Mouse (Mus musculus) skeletal muscle tissue, adult 2 months (tissue): ENCODE data around the gene Ttc28.
A peak's percentile ranks its signal among the peaks of the same experiment; 100 is the strongest.

Experiments
- DNase-seq: peaks from one replicate; pipeline ENCODE4 v3.0.0-alpha.2; 2012; ENCODE audit warnings: low read depth, low spot score

Gene Ttc28

DNA sequence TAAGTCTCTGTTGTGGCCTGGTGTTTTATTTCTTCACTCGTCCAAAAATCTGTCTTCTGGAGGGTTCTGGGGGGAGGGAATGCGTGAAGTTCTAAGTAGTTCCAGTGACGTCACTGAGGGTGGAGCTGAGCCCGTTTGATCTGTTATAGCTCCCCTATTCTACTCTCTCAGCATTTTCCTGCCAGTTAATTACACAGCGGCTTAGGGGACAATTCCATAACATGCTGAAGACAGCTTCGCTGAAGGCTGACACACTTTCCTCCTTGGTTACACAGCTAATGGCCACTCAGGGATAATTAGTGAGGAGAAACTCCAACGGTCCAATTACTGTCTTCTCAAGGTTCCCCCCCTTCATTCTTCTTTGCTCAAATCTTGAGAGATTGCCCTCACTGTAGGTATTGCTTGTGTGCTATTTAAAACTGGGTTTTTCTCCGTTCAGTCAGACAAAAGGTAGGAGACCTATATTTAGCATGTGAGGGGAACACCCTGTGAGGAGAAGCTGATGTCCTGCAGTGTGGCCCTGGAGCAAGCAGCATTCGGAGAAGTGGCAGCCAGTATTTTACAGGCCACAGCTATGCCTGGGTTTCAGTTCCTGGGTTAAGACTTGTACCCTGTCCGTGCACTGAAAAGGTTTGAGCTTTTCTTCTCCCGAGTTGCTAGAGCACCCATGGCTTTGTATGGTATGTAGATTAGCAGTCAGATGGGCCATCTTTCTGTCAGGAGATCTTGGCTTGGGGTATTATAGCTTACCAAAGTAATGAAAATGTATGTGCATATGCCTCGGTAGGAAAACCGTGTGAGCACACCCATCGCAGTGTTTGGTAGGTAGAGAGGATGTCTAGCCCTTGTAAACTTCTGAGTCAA lies 126.9 kb downstream of the Ttc28 start:
- no peak for DNase-seq

DNA sequence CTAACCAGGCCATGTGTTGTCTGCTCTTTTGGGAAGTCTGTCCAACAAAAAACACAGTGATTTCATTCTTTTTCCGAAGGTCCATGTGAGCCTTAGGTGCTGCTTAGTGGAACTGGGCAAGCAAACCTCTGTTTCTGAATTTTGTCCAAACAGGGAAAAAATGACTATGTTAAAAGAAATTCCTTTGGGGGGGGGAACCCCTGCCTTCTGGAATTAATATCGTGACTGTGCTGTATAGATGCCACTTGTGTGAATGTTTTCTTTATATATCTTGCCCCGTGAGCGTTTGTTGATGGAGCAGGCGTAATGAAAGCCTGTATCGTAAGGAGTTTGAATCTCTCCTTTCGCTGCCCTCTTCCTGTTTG lies 127.5 kb downstream of the Ttc28 start:
- no peak for DNase-seq

DNA sequence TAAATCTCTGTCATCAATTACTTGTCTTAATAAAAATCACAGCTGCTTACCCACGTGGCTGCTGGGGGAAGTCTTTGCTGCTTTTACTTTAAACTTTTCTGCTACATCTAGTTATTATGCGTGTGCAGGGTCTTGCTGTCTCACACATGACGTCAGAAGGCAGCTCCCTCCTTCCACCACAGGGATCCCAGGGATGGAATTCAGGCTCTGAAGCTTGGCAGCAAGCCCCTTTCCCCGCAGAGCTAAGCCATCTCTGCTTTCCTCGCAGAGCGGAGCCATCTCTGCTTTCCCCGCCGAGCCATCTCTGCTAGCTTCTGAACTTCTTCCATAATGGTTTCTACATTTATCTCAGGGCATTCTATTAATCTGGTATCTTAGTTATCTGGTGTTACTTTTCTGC lies 128.3 kb downstream of the Ttc28 start:
- DNase-seq, result no peak

DNA sequence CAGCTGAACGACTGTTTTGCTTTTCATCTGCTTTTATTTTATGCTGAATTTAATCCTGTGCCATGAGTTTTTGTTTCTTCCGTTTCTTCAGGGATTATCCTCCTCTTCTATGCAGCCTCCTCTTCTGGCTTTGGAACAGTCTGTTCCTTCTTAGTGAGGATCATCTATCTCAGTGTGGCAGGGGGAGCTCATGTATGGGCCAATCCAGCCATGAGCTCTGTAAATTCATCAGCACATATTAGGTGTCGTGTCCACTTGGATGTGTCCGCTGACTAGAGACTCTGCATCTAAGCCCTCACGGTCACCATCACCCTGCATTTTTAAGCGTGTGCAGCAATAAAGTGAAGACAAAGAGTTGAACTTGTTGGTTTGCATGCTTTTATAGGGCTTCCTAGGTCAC lies 128.8 kb downstream of the Ttc28 start:
- DNase-seq, result peak; percentile 71

DNA sequence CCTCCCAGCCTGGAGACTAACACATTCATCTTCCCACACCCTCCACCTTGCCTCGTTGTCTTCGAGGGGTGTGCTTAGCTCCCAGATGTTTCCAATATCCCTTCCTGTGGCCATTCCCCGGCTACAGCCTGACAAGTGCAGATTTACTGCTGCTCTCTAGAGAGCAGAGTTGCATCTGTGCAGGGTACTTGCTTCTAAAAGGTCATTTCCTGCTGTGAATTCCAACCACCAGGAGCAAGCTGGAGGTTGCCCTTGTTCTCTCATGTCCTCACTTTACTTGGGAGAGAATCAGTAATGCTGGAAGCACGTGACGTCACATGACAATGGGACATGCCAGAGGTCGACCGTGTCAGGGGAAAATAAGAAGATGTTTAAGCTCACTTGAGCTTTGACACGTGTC lies 131.7 kb downstream of the Ttc28 start:
- DNase-seq, result peak; percentile 46

DNA sequence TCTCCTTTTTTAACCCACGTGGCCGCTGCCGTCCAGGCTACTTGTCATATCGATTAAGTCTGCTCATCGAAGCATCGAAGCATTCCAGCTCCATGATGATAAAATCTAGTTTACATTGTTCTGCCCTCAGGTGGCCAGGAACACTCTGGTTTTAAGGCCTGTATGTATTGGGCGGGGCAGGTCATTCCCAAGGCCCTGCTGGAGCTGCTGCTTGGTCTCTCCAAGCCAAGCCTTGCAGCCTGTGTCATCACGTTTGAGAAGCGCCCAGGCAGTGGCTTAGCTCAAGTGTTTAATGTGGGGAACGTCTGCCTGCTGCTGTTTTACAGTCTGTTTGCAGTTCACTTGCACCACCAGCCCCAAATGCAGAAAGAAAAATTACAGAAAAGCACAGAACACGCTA lies 132.5 kb downstream of the Ttc28 start:
- peak; percentile 29 for DNase-seq

DNA sequence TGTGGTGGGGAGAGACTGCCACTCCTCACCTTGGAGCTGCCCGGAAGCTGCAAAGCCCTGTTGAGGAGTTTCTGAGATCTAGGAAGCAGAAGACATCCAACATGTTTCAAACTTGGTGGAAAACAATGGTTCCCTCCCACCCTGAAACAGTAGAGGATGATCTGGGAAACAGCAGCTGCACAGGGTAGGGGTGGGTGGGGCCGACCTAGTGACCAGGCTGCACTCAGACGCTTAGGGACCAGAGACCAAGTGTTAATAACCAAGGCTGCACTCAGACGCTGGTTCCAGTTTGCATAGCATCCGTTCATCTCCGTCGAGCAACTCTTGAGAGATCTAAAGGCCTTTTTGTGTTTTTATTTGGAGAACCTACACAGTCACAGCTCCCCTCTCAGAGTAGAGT lies 133.0 kb downstream of the Ttc28 start:
- no peak for DNase-seq

DNA sequence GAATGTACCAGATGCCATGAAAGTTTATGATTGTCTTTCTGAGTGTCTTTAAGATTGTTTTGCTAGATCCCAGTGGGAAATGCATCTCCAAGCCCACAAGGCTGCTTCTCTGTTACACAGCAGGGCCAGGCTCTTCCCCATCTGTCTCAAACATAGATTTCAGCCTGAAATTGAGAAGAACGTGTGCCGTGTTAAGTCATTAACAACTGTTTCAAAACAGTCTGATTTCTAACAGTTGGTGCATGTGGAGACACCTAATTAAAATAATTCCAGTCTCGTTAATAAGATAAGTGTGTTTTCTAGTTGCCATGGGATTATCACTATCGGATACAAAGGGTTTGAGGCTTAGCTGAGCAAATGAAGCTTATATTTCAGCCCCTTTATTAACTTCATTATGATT lies 135.4 kb downstream of the Ttc28 start:
- DNase-seq, result no peak

DNA sequence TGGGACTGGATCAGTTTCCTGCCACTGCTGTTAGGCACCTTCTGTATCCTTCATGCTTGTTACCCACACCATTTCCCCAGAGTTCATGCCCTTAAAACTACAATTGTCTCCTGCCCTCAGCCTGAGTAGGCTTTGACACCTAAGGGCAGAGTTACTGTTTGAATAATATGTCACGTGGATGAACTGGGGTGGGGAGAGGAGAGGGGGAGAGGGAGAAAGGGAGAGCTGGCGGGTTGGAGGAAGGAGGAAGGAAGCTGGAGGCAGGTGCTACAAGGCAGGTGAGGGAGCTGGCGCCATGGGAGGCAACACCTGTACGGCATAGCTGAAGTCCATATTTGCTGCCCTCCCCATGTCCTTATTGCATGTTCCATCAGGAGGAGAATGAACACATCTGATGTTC lies 137.7 kb downstream of the Ttc28 start:
- DNase-seq, result no peak

DNA sequence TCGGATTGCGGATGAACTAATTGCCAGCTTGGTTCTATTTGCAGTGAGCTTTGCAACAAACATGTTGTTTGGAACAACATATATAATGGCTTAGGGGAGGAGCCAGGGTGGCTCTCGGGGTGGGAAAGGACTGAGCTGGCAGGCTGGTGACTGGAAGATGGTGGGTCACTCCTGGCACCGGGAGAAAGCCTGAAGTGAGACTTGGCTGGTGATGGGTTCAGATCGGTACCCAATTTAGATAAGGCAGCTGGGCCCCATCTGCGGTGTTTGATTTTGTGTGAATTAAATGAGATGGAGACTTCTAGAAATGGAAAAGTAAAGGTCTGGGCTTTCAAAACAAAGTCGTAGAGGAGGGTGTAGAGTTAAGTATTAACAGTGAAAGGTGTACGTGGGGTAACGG lies 142.7 kb downstream of the Ttc28 start:
- DNase-seq, result no peak

DNA sequence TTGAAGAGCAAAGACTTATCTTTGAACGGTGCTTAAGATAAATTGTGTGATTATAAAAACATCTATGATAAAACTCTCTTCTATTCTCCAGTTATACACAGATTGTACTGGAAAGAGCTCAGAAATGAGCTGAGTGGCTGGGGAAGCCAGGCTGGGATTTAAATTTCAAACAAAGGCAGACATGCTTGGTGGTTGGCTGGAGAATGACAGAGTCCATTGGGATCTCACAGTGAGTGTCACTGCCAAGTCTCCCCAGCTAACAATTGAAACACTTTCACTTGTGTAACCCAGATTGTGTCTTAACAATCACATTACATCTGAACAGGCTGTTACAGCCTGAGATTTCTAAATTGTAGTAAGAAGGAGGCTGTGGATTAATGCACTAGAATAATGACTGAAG lies 143.3 kb downstream of the Ttc28 start:
- DNase-seq, result no peak

DNA sequence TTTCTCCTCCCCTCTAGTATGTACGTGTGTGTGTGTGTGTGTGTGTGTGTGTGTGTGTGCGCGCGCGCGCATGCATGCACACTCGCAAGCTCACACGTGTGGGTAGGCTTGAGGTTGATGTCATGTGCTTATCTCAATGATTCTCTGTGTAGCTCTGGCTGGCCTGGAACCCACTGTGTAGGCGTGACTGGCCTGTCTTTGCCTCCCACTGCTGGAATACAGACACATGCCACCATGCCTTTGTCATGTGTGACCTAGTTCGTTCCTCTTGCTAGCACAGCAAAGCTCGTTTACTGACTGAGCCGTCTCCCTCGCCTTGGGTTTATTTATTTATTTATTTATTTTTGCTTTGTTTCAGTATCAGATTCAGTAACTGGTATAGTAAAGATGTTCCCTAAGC lies 145.0 kb downstream of the Ttc28 start:
- DNase-seq, result no peak

DNA sequence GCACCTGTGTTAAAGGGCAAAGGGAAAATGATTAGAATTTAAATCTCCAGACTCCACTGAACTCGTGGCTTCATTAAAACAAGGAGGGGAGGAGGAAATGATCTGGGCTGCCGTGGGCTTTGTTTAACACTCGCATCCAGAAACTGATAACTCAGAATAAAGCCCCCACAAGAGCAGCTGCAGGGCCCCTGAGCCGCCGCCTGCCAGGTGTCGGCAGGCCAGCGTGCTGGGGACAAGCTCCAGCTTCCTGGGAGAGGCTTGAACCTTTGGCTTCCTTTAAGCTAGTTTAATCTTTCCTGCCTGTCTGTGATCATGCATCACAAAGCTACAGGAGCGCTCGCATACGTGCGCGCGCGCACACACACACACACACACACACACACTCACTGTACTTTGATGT lies 145.9 kb downstream of the Ttc28 start:
- no peak for DNase-seq

DNA sequence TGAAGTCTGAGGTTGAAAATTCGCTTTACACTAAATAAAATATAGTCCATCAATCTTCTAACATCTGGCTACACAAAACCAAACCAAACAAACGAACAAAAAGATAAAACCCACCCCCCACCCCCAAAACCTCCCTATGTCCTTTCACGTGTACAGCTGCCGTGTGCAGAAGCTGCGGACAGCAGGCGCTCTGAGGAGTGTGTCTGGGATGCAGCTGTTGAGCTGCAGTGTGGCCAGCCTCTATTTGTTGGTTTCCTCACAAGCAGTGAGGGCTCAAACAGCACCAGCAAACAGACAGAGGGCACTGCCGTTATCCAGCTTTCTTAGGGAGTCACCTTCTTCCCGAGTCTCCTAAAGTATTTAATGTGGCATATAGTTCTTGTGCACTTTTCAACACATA lies 146.6 kb downstream of the Ttc28 start:
- DNase-seq, result no peak

DNA sequence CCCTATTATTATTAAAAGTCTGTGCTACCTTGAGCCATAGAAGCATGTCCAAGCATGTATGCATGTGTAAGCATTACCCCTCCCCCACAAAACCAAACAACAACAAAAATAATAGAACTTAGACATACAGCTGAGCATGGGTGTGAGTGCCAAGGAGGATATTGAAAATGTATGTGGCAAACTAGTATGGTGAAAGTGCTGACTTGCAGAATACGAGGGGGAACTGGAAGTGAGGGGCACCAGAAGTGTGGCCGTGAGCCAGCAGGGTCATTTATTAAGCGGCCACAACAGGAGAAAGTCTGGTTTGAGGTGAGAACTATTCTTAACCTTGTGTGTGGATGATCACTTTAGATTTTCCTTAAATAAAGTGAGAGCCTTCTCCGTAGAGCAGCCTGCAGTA lies 148.7 kb downstream of the Ttc28 start:
- no peak for DNase-seq

DNA sequence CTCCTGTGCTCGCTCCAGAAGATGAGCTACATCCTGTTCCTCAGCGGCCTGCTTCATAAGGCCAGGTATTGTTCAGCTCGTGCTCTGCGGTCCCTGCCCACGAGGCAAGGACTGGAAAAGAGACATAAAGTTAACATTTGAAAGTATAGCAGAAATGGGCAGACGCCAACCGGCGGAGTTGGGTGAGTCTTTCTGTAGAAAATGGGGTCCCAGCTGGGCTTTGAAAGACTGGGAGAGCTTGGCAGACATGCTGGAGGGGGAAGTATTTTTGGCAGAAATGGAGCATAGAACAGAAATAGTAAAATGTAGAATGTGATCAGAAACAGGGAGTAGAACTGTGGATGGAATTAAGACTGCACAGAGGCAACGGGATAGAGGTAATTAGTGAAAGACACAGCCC lies 149.3 kb downstream of the Ttc28 start:
- DNase-seq, result no peak

DNA sequence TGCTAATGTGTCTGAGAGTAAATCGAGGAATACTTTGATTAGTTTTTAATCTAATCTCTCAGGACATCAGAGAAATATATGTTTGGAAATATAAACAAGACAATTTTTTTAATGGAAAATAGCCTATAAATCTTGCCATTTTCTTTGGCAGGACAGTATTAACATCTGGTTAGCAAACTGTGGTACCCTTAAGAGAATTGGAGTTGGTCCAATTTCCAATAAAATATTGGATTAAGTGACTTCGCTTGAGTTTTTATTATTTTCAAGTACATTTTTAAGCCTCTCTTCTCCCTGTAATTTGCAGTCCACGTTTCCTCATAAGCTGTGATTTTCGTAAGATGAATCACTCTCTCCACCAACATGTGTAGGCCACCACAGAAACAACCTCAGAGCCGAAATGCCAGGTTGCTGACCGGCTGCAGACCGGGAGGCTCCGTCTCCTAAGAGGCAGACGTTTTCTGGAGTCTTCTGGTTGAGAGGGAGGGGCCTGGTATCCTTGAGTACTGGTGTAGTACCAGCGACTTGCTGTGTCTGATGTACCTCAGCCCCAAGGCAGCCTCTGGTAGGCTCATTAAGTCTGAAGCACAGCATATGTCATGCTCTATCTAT lies 153.2 kb downstream of the Ttc28 start:
- no peak for DNase-seq

DNA sequence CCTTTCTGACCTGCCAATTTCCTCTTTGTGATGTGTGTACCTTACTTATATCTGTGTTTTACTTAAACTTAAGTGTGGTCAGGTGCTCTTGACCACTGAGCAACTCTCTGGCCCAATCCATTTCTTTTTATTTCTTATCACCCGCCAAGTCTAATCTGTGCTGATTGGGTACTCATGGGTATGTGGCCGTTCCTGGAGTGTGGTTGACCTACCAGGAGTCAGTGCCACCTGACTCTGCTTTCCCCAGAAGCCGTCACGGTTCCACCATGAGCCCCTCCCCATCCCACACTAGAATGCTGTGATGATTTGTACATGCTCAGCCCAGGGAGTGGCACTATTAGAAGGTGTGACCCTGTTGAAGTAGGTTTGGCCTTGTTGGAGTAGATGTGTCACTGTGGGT lies 153.9 kb downstream of the Ttc28 start:
- DNase-seq, result no peak

DNA sequence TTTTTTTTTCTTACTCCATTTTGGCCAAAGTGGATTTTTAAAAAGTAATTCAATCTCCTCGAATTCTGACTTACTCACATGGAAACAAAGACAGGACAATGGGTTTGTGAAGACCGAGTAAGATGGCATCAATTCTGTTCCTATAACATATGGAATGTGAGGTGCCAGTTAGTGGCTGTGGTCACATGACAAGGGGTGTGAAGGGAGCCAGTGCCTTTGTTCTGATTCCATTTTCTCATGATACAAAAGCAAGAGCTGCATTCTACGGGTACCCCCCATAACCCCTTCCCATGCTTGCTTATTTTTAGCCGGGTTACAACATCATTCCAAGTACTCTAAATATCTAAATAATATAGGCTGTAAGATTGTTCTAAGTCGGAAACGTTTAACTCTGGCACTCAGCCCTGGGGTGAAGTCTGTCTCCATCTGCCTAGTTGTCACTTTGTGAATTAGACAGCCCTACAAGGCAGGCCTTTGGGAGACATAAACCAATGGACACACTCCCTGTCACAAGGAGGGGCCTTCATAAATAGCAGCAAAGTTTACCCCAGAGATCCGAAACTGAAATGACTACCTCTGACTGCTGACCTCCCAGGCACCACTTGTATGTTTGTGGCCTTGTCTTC lies 157.6 kb downstream of the Ttc28 start:
- no peak for DNase-seq

DNA sequence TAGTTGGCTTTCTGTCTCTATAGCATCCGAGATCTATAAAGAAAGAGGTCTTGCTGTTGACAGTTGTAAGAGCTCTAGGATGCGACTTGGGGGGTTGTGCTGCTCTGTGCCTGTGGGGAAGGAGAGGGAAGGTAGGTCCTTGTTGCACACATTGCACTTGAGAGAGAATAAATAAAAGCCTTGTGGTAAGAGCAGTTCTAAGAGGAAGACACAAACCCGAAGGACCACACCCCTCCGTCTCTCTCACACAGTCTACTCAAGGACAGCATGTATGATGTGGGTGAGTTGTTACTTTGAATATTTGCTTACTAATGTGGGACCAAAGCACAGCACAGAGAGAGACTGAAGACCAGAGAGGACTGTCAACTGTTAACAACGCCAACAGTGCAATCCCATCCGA lies 160.2 kb downstream of the Ttc28 start:
- DNase-seq, result no peak

DNA sequence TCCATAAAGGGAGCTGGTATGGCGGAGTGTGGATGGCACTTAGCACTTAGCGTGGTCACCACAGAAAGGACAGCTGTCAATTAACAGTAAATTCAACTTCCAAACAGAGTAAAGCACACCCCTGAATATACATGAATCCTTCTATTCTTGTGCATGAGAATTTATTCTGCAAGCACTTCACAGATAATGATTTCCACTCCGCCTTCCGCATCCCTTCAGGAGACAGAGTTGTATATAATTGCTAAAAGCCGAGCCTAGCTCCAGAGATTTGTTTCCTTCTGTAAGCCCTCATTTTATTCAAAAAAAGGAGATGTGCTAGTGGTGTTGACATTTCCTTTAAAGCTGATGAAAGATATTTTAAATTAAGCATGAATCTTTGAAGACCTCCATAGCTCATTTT lies 162.3 kb downstream of the Ttc28 start:
- DNase-seq, result no peak

DNA sequence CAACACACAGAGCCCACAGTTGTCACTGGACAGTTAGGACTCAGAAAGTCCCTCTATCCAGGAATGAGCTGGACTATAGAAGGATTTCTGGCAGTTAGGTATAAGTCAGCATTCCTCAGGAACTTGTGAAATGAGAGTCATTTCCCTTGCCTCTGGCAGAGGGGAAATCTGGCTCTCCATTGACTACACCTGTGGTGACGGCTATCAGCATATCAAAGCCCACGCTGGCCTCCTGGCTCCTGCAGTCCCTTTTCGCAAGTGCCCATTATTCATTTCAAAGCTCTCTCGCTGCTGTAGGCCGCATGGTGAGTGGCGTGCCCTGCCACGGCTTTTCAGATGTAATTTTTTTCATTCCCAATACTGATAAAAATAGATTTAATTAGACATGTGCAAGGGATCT lies 164.6 kb downstream of the Ttc28 start:
- no peak for DNase-seq

DNA sequence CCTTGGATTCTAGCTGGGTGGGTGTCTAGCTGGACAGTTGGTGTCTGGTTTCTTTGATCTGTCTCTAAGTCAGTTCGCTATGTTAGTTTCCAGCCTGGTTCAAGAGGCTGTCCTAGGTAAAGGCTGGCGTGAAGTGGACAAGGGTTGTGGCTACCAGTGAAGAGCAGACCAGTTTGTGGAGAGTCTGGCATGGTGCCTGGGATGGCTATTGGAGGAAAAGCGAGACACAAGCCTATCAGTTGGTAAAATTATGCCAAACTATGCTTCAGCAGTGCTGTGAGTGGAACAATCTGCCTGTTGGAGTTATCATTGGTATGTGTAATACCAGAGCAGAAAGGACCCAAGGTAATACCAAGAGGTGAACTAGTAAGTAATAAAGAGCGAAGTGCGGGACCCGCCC lies 166.8 kb downstream of the Ttc28 start:
- DNase-seq, result no peak
